Mouse (Mus musculus) limb, embryonic 11.5 days (tissue): ENCODE results near the gene Gm15085. TPM values are rescaled to one million over a fixed set of nuclear protein-coding genes. Genes with fewer than 3 reads are reported as not detected.
"Not testable (repeated sequence)": the region's sequence is repeated elsewhere in the genome, so short reads cannot be mapped to it uniquely, and the experiment has no call there.

Experiments
- ATAC-seq: fragments of 200-750 bp; cut with Nextera tagmentation; 2 replicates; pipeline ENCODE4 v1.8.0; 2017; ENCODE audit warnings: low read depth; ENCODE audit not compliant: insufficient number of reproducible peaks, low FRiP score, low TSS enrichment
- DNase-seq: peaks from one replicate; pipeline ENCODE4 v3.0.0-alpha.2; 2015; ENCODE audit warnings: low spot score
- H3K27ac ChIP-seq: fragments of 300-500 bp; sonication (generic); replicated peaks from 2 replicates; pipeline ENCODE4 v1.5.1; 2014; ENCODE audit warnings: low read depth, mild to moderate bottlenecking, low read length
- H3K27me3 ChIP-seq: fragments of 300-500 bp; sonication (generic); 2 replicates; pipeline ENCODE4 v1.6.1; 2014; ENCODE audit warnings: mild to moderate bottlenecking, low read length, mixed read lengths; ENCODE audit not compliant: control insufficient read depth, insufficient read depth
- H3K36me3 ChIP-seq: fragments of 300-500 bp; sonication (generic); 2 replicates; pipeline ENCODE4 v1.6.1; 2014; ENCODE audit warnings: mild to moderate bottlenecking, low read length, moderate library complexity, mixed read lengths; ENCODE audit not compliant: control insufficient read depth, insufficient read depth
- H3K4me1 ChIP-seq: fragments of 300-500 bp; sonication (generic); 2 replicates; pipeline ENCODE4 v1.6.1; 2014; ENCODE audit warnings: low read length, mixed read lengths; ENCODE audit not compliant: control insufficient read depth, insufficient read depth
- H3K4me2 ChIP-seq: fragments of 300-500 bp; sonication (generic); 2 replicates; pipeline ENCODE4 v1.6.1; 2014; ENCODE audit warnings: low read depth, mild to moderate bottlenecking, moderate library complexity; ENCODE audit not compliant: severe bottlenecking
- H3K4me3 ChIP-seq: fragments of 300-500 bp; sonication (generic); 2 replicates; pipeline ENCODE4 v1.5.1; 2014; ENCODE audit warnings: low read depth, low read length
- H3K9ac ChIP-seq: fragments of 300-500 bp; sonication (generic); 2 replicates; pipeline ENCODE4 v1.6.1; 2014; ENCODE audit warnings: mild to moderate bottlenecking, low read length
- H3K9me3 ChIP-seq: fragments of 300-500 bp; sonication (generic); 2 replicates; pipeline ENCODE4 v1.6.1; 2016; ENCODE audit warnings: low read length; ENCODE audit not compliant: control insufficient read depth
- WGBS: fragments of 180-500 bp; shearing (Covaris S2); extraction: QIAGEN DNeasy Blood & Tissue Kit; methylation state at CpG from one replicate; pipeline ENCODE4 v1.1.7; 2014; 5-methylcytosine and 5-hydroxymethylcytosine counted together
- polyA plus RNA-seq: library from polyadenylated mRNA; unstranded; fragments of >200 nt; fragmentation: Nextera tagmentation; extraction: Ambion mirVana; gene quantifications from 2 replicates; pipeline ENCODE4 v1.2.1, GENCODE M21; 2014

The Gm15085 gene
- not detected in 2 replicates for polyA plus RNA-seq

- DNase-seq, H3K27me3 ChIP-seq, H3K4me3 ChIP-seq, H3K4me2 ChIP-seq, H3K4me1 ChIP-seq, H3K36me3 ChIP-seq, H3K9me3 ChIP-seq, H3K9ac ChIP-seq, H3K27ac ChIP-seq, ATAC-seq: not testable (repeated sequence)
- WGBS: no CpG with 5 or more reads among the region's 6 CpGs
These were observed at the start of gene Gm15085 for GRCm38 (mm10) chrX:149447317-149447716. Gene Gm15085 (plus strand): TSS chrX:149447617.

Other genes starting within 250 kb of the Gm15085 start
- not detected in 2 replicates for gene Gm15093, start 175.2 kb upstream of the Gm15085 start, polyA plus RNA-seq
- gene Gm10439, start 147.0 kb downstream of the Gm15085 start, polyA plus RNA-seq: not detected in 2 replicates